Mouse (Mus musculus) erythroblast, embryonic 14.5 days (primary cell): ENCODE results near the gene Itgb8.

ENCODE experiments used
- GATA1 ChIP-seq: IDR thresholded peaks from 2 replicates; pipeline ENCODE4 v1.6.1; 2012; ENCODE audit warnings: low read length, inconsistent platforms, mixed read lengths
- TAL1 ChIP-seq: IDR thresholded peaks from 3 replicates; pipeline ENCODE4 v1.6.1; 2012; ENCODE audit warnings: low read length, inconsistent platforms, mixed read lengths

DNA sequence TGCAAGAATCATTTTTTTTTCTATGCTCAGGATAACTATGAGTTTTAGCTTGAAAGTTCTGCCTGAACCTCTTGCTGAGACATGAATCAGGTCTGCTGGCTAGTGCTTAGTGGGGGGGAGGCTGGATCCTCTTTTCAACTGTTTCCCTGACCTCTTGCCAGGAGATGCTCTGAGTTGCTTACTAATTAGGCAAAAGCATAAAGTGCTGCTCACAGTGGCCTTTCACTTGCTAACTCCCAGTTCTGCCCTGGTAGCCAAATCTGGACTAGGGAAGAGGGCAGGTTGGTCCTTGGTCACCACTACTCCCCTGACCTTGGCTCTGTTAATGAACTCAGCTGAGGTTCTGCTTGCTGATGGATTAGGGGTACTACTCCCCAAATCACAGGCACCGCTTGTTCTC, 19.2 kb downstream of the Itgb8 start:
- TF ChIP-seq TAL1 (no peak), GATA1 (no peak)
